17 mouse cellular contexts compared by ENCODE assay signal in the genomic region with DNA sequence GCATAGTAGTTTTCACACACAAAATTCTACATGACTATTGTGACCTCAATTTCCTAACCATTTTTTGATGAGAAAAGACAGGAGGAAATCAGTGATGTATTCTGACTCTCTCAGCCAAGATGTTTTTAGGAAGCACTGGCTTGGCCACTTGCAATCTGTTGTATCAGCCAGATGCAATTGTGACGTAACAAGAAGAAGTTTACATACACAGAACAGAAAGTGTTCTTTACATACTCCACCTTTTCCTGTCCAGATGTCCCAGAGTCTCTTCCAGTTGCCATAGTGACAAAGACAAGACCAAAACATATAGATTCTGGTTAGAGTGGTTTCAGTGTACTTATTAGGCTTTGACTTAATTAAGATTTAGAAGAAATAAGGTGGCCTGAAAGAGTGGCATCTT. TPM values are rescaled to one million over a fixed set of nuclear protein-coding genes. Genes with fewer than 3 reads are reported as not detected.
"Had no signal": no experiment of that assay in that cellular context is flagged by ENCODE, and none has a peak within 500 bp of the region (broad histone marks: within the 10 kb centered on the region; RNA-seq: fewer than 3 reads in every experiment).

No protein-coding gene starts in this region.

- ATAC-seq: liver, embryonic 12.5 days; midbrain, embryonic 15.5 days had no signal

- H3K27ac ChIP-seq: layer of hippocampus, adult 2 months; limb, embryonic 10.5 days; limb, embryonic 13.5 days; liver, embryonic 12.5 days; liver, embryonic 15.5 days; lung, embryonic 15.5 days; midbrain, embryonic 12.5 days; midbrain, embryonic 15.5 days; neural tube, embryonic 13.5 days had no signal

- H3K36me3 ChIP-seq: limb, embryonic 10.5 days; limb, embryonic 13.5 days; liver, embryonic 12.5 days; liver, embryonic 15.5 days; lung, embryonic 15.5 days; midbrain, embryonic 12.5 days; midbrain, embryonic 15.5 days; neural tube, embryonic 13.5 days had no signal

- H3K9ac ChIP-seq: limb, embryonic 13.5 days; liver, embryonic 12.5 days; liver, embryonic 15.5 days; lung, embryonic 15.5 days; midbrain, embryonic 12.5 days; midbrain, embryonic 15.5 days; neural tube, embryonic 13.5 days had no signal

- H3K27me3 ChIP-seq: limb, embryonic 13.5 days; liver, embryonic 12.5 days; liver, embryonic 15.5 days; lung, embryonic 15.5 days; midbrain, embryonic 12.5 days; midbrain, embryonic 15.5 days; neural tube, embryonic 13.5 days had no signal

- H3K4me1 ChIP-seq: limb, embryonic 10.5 days; limb, embryonic 13.5 days; liver, embryonic 12.5 days; midbrain, embryonic 12.5 days; midbrain, embryonic 15.5 days; neural tube, embryonic 13.5 days had no signal

- H3K4me2 ChIP-seq: limb, embryonic 13.5 days; liver, embryonic 12.5 days; liver, embryonic 15.5 days; lung, embryonic 15.5 days; midbrain, embryonic 12.5 days; midbrain, embryonic 15.5 days; neural tube, embryonic 13.5 days had no signal

- DNase-seq: kidney, adult 2 months; kidney, postnatal 25 days; layer of hippocampus, adult 9-11 months; liver; lung, postnatal 36 days; thymus, adult 18-20 months; thymus, postnatal 36 days had no signal

- H3K9me3 ChIP-seq: limb, embryonic 10.5 days; limb, embryonic 13.5 days; liver, embryonic 12.5 days; liver, embryonic 15.5 days; lung, embryonic 15.5 days; midbrain, embryonic 12.5 days; midbrain, embryonic 15.5 days; neural tube, embryonic 13.5 days had no signal

- H3K4me3 ChIP-seq: layer of hippocampus, adult 2 months; limb, embryonic 10.5 days; limb, embryonic 13.5 days; liver, embryonic 12.5 days; liver, embryonic 15.5 days; lung, embryonic 15.5 days; midbrain, embryonic 12.5 days; midbrain, embryonic 15.5 days; myocyte; neural tube, embryonic 13.5 days had no signal

RNA-seq across cellular contexts. Expression of gene Stxbp6, which starts 7.1 kb away (rescaled TPM):
- polyA plus RNA-seq: myocyte had no signal
